Mouse (Mus musculus) neural tube, embryonic 12.5 days (tissue): ENCODE data around the gene Emilin1. TPM values are rescaled to one million over a fixed set of nuclear protein-coding genes. Genes with fewer than 3 reads are reported as not detected.

ENCODE experiments used
- ATAC-seq: fragments of 200-750 bp; cut with Nextera tagmentation; 2 replicates; pipeline ENCODE4 v1.8.0; 2017; ENCODE audit warnings: low read depth, mild to moderate bottlenecking, moderate TSS enrichment, moderate library complexity; ENCODE audit not compliant: low FRiP score
- H3K27ac ChIP-seq: fragments of 300-500 bp; sonication (generic); 2 replicates; pipeline ENCODE4 v1.5.1; 2016
- H3K27me3 ChIP-seq: fragments of 300-500 bp; sonication (generic); replicated peaks from 2 replicates; pipeline ENCODE4 v1.6.1; 2016; ENCODE audit warnings: mild to moderate bottlenecking
- H3K36me3 ChIP-seq: fragments of 300-500 bp; sonication (generic); 2 replicates; pipeline ENCODE4 v1.6.1; 2016; ENCODE audit warnings: mild to moderate bottlenecking
- H3K4me1 ChIP-seq: fragments of 300-500 bp; sonication (generic); 2 replicates; pipeline ENCODE4 v1.6.1; 2016
- H3K4me2 ChIP-seq: fragments of 300-500 bp; sonication (generic); replicated peaks from 2 replicates; pipeline ENCODE4 v1.6.1; 2016; ENCODE audit warnings: mild to moderate bottlenecking
- H3K4me3 ChIP-seq: fragments of 300-500 bp; sonication (generic); 2 replicates; pipeline ENCODE4 v1.5.1; 2016
- H3K9ac ChIP-seq: fragments of 300-500 bp; sonication (generic); 2 replicates; pipeline ENCODE4 v1.6.1; 2016; ENCODE audit warnings: mild to moderate bottlenecking
- H3K9me3 ChIP-seq: fragments of 300-500 bp; sonication (generic); 2 replicates; pipeline ENCODE4 v1.6.1; 2016; ENCODE audit warnings: mild to moderate bottlenecking
- whole genome bisulfite sequencing: fragments of 180-500 bp; shearing (Covaris S2); methylation state at CpG from one replicate; pipeline ENCODE4 v1.1.7; 2016; 5-methylcytosine and 5-hydroxymethylcytosine counted together
- polyA plus RNA-seq: library from polyadenylated mRNA; unstranded; fragments of >200 nt; fragmentation: Nextera tagmentation; extraction: Ambion mirVana; gene quantifications from 2 replicates; pipeline ENCODE4 v1.2.1, GENCODE M21; 2016

The Emilin1 gene
- polyA plus RNA-seq, 1 experiment from 2014 or later, result 63.7 TPM

GRCm38 (mm10) chr5:30933705-30934104 is 20.5 kb downstream of the Emilin1 start:
- H3K9me3 ChIP-seq, result no peaks in the 10 kb centered on the region
- H3K4me2 ChIP-seq, result no peak overlapping the region
- H3K4me1 ChIP-seq, result no peaks in the 10 kb centered on the region
- ATAC-seq, result no peak
- no peak overlapping the region for H3K27ac ChIP-seq
- 73% methylated on average over 5 of the region's 5 CpGs for WGBS
- H3K36me3 ChIP-seq, result no peaks in the 10 kb centered on the region
- H3K4me3 ChIP-seq, result no peak overlapping the region
- H3K9ac ChIP-seq, result no peak overlapping the region
- H3K27me3 ChIP-seq, result no peaks in the 10 kb centered on the region

GRCm38 (mm10) chr5:30934725-30935461 is 21.7 kb downstream of the Emilin1 start:
- Histone ChIP-seq H3K9ac (no peak overlapping the region), H3K9me3 (no peaks in the 10 kb centered on the region), H3K4me2 (no peak overlapping the region), H3K27ac (no peak overlapping the region), H3K27me3 (no peaks in the 10 kb centered on the region), H3K4me1 (no peaks in the 10 kb centered on the region), H3K36me3 (no peaks in the 10 kb centered on the region), H3K4me3 (no peak overlapping the region)
- no peak for ATAC-seq
- 91% methylated on average over 5 of the region's 5 CpGs for WGBS

- Histone ChIP-seq H3K4me2 (no peak overlapping the region), H3K9me3 (no peaks in the 10 kb centered on the region), H3K27ac (no peak overlapping the region), H3K9ac (no peak overlapping the region), H3K36me3 (no peaks in the 10 kb centered on the region), H3K4me3 (no peak overlapping the region), H3K4me1 (peaks cover 9% of the 10 kb centered on the region), H3K27me3 (no peaks in the 10 kb centered on the region)
- WGBS, result 97% methylated on average over 2 of the region's 2 CpGs
- no peak for ATAC-seq
These were observed 29.8 kb downstream of the Emilin1 start for GRCm38 (mm10) chr5:30943004-30943403.

- no peaks in the 10 kb centered on the region for H3K27me3 ChIP-seq
- peaks cover 9% of the 10 kb centered on the region for H3K4me1 ChIP-seq
- H3K9me3 ChIP-seq, result no peaks in the 10 kb centered on the region
- H3K27ac ChIP-seq, result no peak overlapping the region
- no peak overlapping the region; the same call in 1 of the 2 replicates for H3K4me3 ChIP-seq
- no peak for ATAC-seq
- peak overlapping the region; percentile 95; the same call in 1 of the 2 replicates for H3K4me2 ChIP-seq
- H3K36me3 ChIP-seq, result no peaks in the 10 kb centered on the region
- no peak overlapping the region for H3K9ac ChIP-seq
- WGBS, result 89% methylated on average over 6 of the region's 6 CpGs
These were observed 31.1 kb downstream of the Emilin1 start for GRCm38 (mm10) chr5:30944344-30944743.

- H3K27me3 ChIP-seq, result no peaks in the 10 kb centered on the region
- H3K4me3 ChIP-seq, result peak within 1 kb of the TSS; percentile 49
- peak within 1 kb of the TSS; percentile 95 for H3K4me2 ChIP-seq
- H3K4me1 ChIP-seq, result peaks cover 11% of the 10 kb centered on the region
- H3K9ac ChIP-seq, result peak within 1 kb of the TSS; percentile 72
- H3K9me3 ChIP-seq, result no peaks in the 10 kb centered on the region
- peak; percentile 61; the same call in 1 of the 2 replicates for ATAC-seq
- H3K36me3 ChIP-seq, result no peaks in the 10 kb centered on the region
- no peak within 1 kb of the TSS for H3K27ac ChIP-seq
- 6% methylated on average over 44 of the region's 44 CpGs for WGBS
These were observed 32.0 kb downstream of the Emilin1 start, which contains the start of gene Cgref1 for GRCm38 (mm10) chr5:30944956-30945781. Gene Cgref1, minus strand, starts transcription at chr5:30945591.

- Histone ChIP-seq H3K27me3 (no peaks in the 10 kb centered on the region), H3K4me1 (peaks cover 12% of the 10 kb centered on the region), H3K36me3 (peaks cover 16% of the 10 kb centered on the region), H3K4me3 (no peak overlapping the region), H3K27ac (no peak overlapping the region), H3K4me2 (peak overlapping the region; percentile 85; the same call in 1 of the 2 replicates), H3K9me3 (no peaks in the 10 kb centered on the region), H3K9ac (no peak overlapping the region)
- no peak for ATAC-seq
- WGBS, result 80% methylated on average over 5 of the region's 5 CpGs
These were observed 35.4 kb downstream of the Emilin1 start for GRCm38 (mm10) chr5:30948620-30949019.

- Histone ChIP-seq H3K4me3 (peak overlapping the region; percentile 51), H3K4me1 (peaks cover 12% of the 10 kb centered on the region), H3K27me3 (no peaks in the 10 kb centered on the region), H3K9me3 (no peaks in the 10 kb centered on the region), H3K36me3 (peaks cover 28% of the 10 kb centered on the region), H3K4me2 (peak overlapping the region; percentile 85), H3K9ac (peak overlapping the region; percentile 53), H3K27ac (no peak overlapping the region)
- under 1% methylated on average over 31 of the region's 31 CpGs for WGBS
- peak; percentile 89 for ATAC-seq
These were observed 36.6 kb downstream of the Emilin1 start for GRCm38 (mm10) chr5:30949654-30950326.

GRCm38 (mm10) chr5:30950451-30950850 is 37.2 kb downstream of the Emilin1 start:
- no peak overlapping the region for H3K27ac ChIP-seq
- H3K9ac ChIP-seq, result no peak overlapping the region
- peak overlapping the region; percentile 51 for H3K4me3 ChIP-seq
- no peaks in the 10 kb centered on the region for H3K9me3 ChIP-seq
- 70% methylated on average over 4 of the region's 4 CpGs for WGBS
- no peaks in the 10 kb centered on the region for H3K27me3 ChIP-seq
- H3K4me2 ChIP-seq, result peak overlapping the region; percentile 85
- peaks cover 34% of the 10 kb centered on the region for H3K36me3 ChIP-seq
- ATAC-seq, result no peak
- H3K4me1 ChIP-seq, result peaks cover 5% of the 10 kb centered on the region; the same call in 1 of the 2 replicates

- 98% methylated on average over 2 of the region's 2 CpGs for WGBS
- Histone ChIP-seq H3K9me3 (no peaks in the 10 kb centered on the region), H3K4me2 (peak overlapping the region; percentile 85; the same call in 1 of the 2 replicates), H3K36me3 (peaks cover 39% of the 10 kb centered on the region), H3K4me3 (no peak overlapping the region), H3K9ac (no peak overlapping the region), H3K27me3 (no peaks in the 10 kb centered on the region), H3K4me1 (0 out of 2 replicates have a peak, but pooled peaks cover 3% of the 10 kb centered on the region), H3K27ac (no peak overlapping the region)
- no peak for ATAC-seq
These were observed 37.7 kb downstream of the Emilin1 start for GRCm38 (mm10) chr5:30950922-30951321.

- Histone ChIP-seq H3K9ac (no peak overlapping the region), H3K27ac (no peak overlapping the region), H3K36me3 (peaks cover 41% of the 10 kb centered on the region), H3K4me1 (0 out of 2 replicates have a peak, but pooled peaks cover 3% of the 10 kb centered on the region), H3K27me3 (no peaks in the 10 kb centered on the region), H3K4me3 (no peak overlapping the region), H3K4me2 (no peak overlapping the region), H3K9me3 (no peaks in the 10 kb centered on the region)
- WGBS, result 85% methylated on average over 6 of the region's 6 CpGs
- no peak for ATAC-seq
These were observed 38.5 kb downstream of the Emilin1 start for GRCm38 (mm10) chr5:30951706-30952105.

- no peak for ATAC-seq
- no peaks in the 10 kb centered on the region for H3K27me3 ChIP-seq
- WGBS, result 87% methylated on average over 5 of the region's 5 CpGs
- H3K4me2 ChIP-seq, result no peak overlapping the region
- H3K4me3 ChIP-seq, result no peak overlapping the region
- no peak overlapping the region for H3K27ac ChIP-seq
- peaks cover 44% of the 10 kb centered on the region for H3K36me3 ChIP-seq
- H3K9ac ChIP-seq, result no peak overlapping the region
- peaks cover 6% of the 10 kb centered on the region for H3K4me1 ChIP-seq
- H3K9me3 ChIP-seq, result no peaks in the 10 kb centered on the region
These were observed 39.3 kb downstream of the Emilin1 start for GRCm38 (mm10) chr5:30952551-30952950.

- Histone ChIP-seq H3K9ac (no peak overlapping the region), H3K27me3 (no peaks in the 10 kb centered on the region), H3K4me1 (peaks cover 22% of the 10 kb centered on the region), H3K9me3 (no peaks in the 10 kb centered on the region), H3K27ac (no peak overlapping the region), H3K36me3 (peaks cover 57% of the 10 kb centered on the region), H3K4me2 (no peak overlapping the region), H3K4me3 (no peak overlapping the region)
- ATAC-seq, result no peak
- 97% methylated on average over 6 of the region's 6 CpGs for WGBS
These were observed 40.9 kb downstream of the Emilin1 start for GRCm38 (mm10) chr5:30954065-30954464.
